Mouse (Mus musculus): Measurements from ENCODE around the gene Pde8a. TPM values are rescaled to one million over a fixed set of nuclear protein-coding genes. Genes with fewer than 3 reads are reported as not detected.

The Pde8a gene
- polyA plus RNA-seq (2012; rRNA removed): 6.7 and 7.0 TPM in 2 replicates

GRCm38 (mm10) chr7:81213347-81214152 lies at the start of gene Pde8a:
Gene Pde8a, plus strand, starts transcription at chr7:81213596.

GRCm38 (mm10) chr7:81344544-81345446 lies 131.4 kb downstream of the Pde8a start, which contains the start of gene Rps17:
Gene Rps17, minus strand, starts transcription at chr7:81345254.

Other genes with a start within 250 kb of the Pde8a start
- gene Zfp592, start 219.9 kb upstream of the Pde8a start, polyA plus RNA-seq (2012; rRNA removed): 5.1 and 6.5 TPM in 2 replicates
- gene Alpk3, start 156.0 kb upstream of the Pde8a start, polyA plus RNA-seq (2012; rRNA removed): 0.29 and 0.30 TPM in 2 replicates
- 0.02 TPM in 1 of 2 replicates, not detected in the other for gene Slc28a1, start 98.8 kb upstream of the Pde8a start, polyA plus RNA-seq (2012; rRNA removed)
- gene Rps17, start 131.7 kb downstream of the Pde8a start, polyA plus RNA-seq (2012; rRNA removed): 256 and 287 TPM in 2 replicates
- gene Cpeb1, start 241.9 kb downstream of the Pde8a start, polyA plus RNA-seq (2012; rRNA removed): 0.68 and 1.5 TPM in 2 replicates

Measured in stomach, adult 2 months (tissue).